Mouse (Mus musculus) hindbrain, embryonic 12.5 days (tissue): Measurements from ENCODE around the gene Olfr33. TPM values are rescaled to one million over a fixed set of nuclear protein-coding genes. Genes with fewer than 3 reads are reported as not detected.

ENCODE experiments used
- ATAC-seq: fragments of 200-750 bp; cut with Nextera tagmentation; 2 replicates; pipeline ENCODE4 v1.8.0; 2017; ENCODE audit warnings: moderate TSS enrichment; ENCODE audit not compliant: low FRiP score
- H3K27ac ChIP-seq: fragments of 300-500 bp; sonication (generic); 2 replicates; pipeline ENCODE4 v1.5.1; 2016; ENCODE audit warnings: mild to moderate bottlenecking
- H3K27me3 ChIP-seq: fragments of 300-500 bp; sonication (generic); 2 replicates; pipeline ENCODE4 v1.6.1; 2016; ENCODE audit warnings: mild to moderate bottlenecking
- H3K36me3 ChIP-seq: fragments of 300-500 bp; sonication (generic); 2 replicates; pipeline ENCODE4 v1.6.1; 2016; ENCODE audit warnings: mild to moderate bottlenecking
- H3K4me1 ChIP-seq: fragments of 300-500 bp; sonication (generic); 2 replicates; pipeline ENCODE4 v1.6.1; 2016
- H3K4me2 ChIP-seq: fragments of 300-500 bp; sonication (generic); replicated peaks from 2 replicates; pipeline ENCODE4 v1.6.1; 2016; ENCODE audit warnings: mild to moderate bottlenecking
- H3K4me3 ChIP-seq: fragments of 300-500 bp; sonication (generic); 2 replicates; pipeline ENCODE4 v1.5.1; 2016; ENCODE audit warnings: mild to moderate bottlenecking
- H3K9ac ChIP-seq: fragments of 300-500 bp; sonication (generic); 2 replicates; pipeline ENCODE4 v1.6.1; 2016; ENCODE audit warnings: mild to moderate bottlenecking, moderate library complexity
- H3K9me3 ChIP-seq: fragments of 300-500 bp; sonication (generic); replicated peaks from 2 replicates; pipeline ENCODE4 v1.6.1; 2016; ENCODE audit warnings: mild to moderate bottlenecking
- WGBS: fragments of 180-500 bp; shearing (Covaris S2); methylation state at CpG from one replicate; pipeline ENCODE4 v1.1.7; 2016; 5-methylcytosine and 5-hydroxymethylcytosine counted together
- polyA plus RNA-seq: library from polyadenylated mRNA; unstranded; fragments of >200 nt; fragmentation: Nextera tagmentation; extraction: Ambion mirVana; gene quantifications from 2 replicates; pipeline ENCODE4 v1.2.1, GENCODE M21; 2016

Gene Olfr33
- not detected in 2 replicates for polyA plus RNA-seq

DNA sequence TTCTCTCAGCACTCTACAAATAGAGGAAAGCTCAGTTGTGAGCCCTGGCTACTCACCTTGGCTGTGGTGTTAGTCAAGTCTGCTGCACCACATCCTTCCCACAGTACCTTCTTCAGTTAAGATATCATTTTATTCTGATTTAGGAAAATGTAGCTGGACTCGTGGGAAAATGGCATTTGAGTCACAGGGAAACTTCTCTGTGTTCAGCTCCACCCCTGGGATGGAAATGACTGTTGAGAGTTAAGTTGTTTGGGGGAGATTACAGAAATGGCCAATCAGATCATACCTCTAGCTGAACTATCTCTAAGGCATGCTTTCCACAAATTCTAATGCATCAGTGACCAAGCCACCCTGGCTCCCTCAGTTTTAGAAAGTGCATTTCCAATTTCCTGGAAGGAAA, at the start of gene Olfr33:
TSS of gene Olfr33 (minus strand) at position 101 of the 400 bp plus-strand sequence.
- H3K4me3 ChIP-seq, result no peak within 1 kb of the TSS
- H3K27ac ChIP-seq, result no peak within 1 kb of the TSS
- ATAC-seq, result no peak
- H3K9ac ChIP-seq, result no peak within 1 kb of the TSS
- H3K27me3 ChIP-seq, result no peaks in the 10 kb centered on the region
- no peaks in the 10 kb centered on the region for H3K9me3 ChIP-seq
- 44% methylated on average over 1 of the region's 1 CpGs for WGBS
- no peak within 1 kb of the TSS for H3K4me2 ChIP-seq
- no peaks in the 10 kb centered on the region for H3K4me1 ChIP-seq
- H3K36me3 ChIP-seq, result no peaks in the 10 kb centered on the region

DNA sequence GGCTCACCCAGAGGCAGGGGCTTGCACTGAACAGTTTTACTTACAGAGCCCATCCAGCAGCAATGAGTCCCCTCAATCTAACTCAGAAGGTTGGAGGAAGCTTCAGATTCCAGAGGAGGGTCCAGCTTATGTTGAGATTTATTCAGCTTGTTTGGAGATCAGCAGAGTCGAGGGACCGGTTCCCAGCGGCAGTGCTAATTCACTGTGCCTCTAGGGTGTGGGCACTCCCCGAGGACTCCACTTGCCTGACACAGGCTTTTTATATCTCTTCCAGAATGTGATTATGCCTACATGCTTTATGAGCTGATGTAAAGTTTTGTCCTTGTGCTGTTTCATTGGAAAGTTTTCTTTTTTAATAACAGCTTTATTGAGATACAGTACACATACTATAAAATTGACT, 40.4 kb upstream of the Olfr33 start, which contains the start of the genes Olfr560 and Olfr78:
TSS of gene Olfr560 (minus strand) at position 101 of the 400 bp plus-strand sequence.
TSS of gene Olfr78 (minus strand) at position 206 of the 400 bp plus-strand sequence.
- Histone ChIP-seq H3K4me3 (no peak within 1 kb of the TSS), H3K9me3 (no peaks in the 10 kb centered on the region), H3K9ac (no peak within 1 kb of the TSS), H3K36me3 (no peaks in the 10 kb centered on the region), H3K4me1 (no peaks in the 10 kb centered on the region), H3K4me2 (no peak within 1 kb of the TSS), H3K27me3 (no peaks in the 10 kb centered on the region), H3K27ac (no peak within 1 kb of the TSS)
- WGBS, result 74% methylated on average over 4 of the region's 4 CpGs
- no peak for ATAC-seq

DNA sequence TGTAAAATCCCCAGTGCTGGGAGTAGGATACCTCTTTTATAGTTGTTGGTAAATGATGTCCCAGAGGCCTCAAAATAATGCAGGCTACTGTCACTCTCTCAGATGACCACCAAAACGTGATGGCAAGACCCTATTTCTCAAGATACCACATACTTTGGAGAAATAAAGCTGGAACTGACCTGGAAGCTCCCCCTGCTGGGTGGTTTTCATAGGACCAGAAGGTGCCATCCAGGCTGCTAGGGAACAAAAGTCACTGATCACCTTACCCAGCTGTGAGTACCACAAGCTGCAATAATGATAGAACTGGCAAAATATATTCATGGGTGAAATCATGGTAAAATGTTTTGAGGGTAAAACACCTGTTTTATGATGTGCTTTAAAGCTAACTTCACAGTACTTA, 33.2 kb upstream of the Olfr33 start:
- Histone ChIP-seq H3K4me3 (no peak overlapping the region), H3K4me1 (no peaks in the 10 kb centered on the region), H3K27me3 (no peaks in the 10 kb centered on the region), H3K9ac (no peak overlapping the region), H3K36me3 (no peaks in the 10 kb centered on the region), H3K27ac (no peak overlapping the region), H3K4me2 (no peak overlapping the region), H3K9me3 (no peaks in the 10 kb centered on the region)
- 15% methylated on average over 1 of the region's 1 CpGs for WGBS
- ATAC-seq, result no peak

DNA sequence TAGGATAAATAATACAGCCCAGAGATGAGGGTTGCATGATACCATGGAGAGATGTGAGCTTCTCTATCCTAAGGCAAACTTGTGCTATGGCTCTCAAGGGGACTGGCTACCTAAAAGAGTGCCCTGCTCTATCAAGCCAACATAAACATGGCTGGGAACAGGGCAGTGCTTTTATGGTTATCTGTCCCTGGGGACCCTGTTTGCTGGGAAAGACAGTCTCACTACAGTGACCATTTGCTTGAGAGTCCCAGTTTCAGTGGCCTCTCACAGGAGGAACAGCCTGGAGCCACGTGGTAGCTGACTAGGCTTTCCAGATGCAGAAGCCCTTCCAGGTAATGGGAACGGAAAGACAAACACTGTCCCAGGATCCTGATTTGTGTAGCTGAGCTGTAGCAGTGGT, 18.8 kb upstream of the Olfr33 start:
- ATAC-seq, result no peak
- H3K27me3 ChIP-seq, result no peaks in the 10 kb centered on the region
- H3K9me3 ChIP-seq, result no peaks in the 10 kb centered on the region
- H3K4me2 ChIP-seq, result no peak overlapping the region
- no peaks in the 10 kb centered on the region for H3K4me1 ChIP-seq
- H3K27ac ChIP-seq, result no peak overlapping the region
- H3K4me3 ChIP-seq, result no peak overlapping the region
- no peaks in the 10 kb centered on the region for H3K36me3 ChIP-seq
- 79% methylated on average over 2 of the region's 2 CpGs for WGBS
- H3K9ac ChIP-seq, result no peak overlapping the region

DNA sequence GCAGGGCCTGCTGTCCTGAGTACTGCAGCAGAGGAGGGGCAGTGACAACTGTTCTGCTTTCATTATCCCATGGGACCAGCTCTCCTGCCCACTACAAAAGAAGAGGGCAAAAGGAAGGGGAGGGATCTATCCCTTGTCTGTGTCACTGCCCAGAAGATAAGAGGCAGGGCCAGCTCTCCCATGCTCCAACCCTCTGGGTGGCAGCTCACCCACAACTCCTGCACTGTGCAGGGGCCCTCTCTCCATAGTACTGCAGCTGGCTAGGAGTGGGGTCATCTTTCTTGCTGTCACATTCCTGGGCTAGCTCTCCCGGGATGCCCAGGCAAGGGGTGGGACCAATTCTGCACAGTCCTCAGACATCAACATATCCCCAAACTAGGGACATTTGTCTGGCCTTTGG, 14.9 kb upstream of the Olfr33 start:
- H3K27ac ChIP-seq, result no peak overlapping the region
- no peak overlapping the region for H3K9ac ChIP-seq
- no peak; the same call in 1 of the 2 replicates for ATAC-seq
- H3K9me3 ChIP-seq, result no peaks in the 10 kb centered on the region
- H3K27me3 ChIP-seq, result no peaks in the 10 kb centered on the region
- no peak overlapping the region for H3K4me2 ChIP-seq
- H3K4me3 ChIP-seq, result no peak overlapping the region
- 73% methylated on average over 1 of the region's 1 CpGs for WGBS
- no peaks in the 10 kb centered on the region for H3K36me3 ChIP-seq
- no peaks in the 10 kb centered on the region for H3K4me1 ChIP-seq

DNA sequence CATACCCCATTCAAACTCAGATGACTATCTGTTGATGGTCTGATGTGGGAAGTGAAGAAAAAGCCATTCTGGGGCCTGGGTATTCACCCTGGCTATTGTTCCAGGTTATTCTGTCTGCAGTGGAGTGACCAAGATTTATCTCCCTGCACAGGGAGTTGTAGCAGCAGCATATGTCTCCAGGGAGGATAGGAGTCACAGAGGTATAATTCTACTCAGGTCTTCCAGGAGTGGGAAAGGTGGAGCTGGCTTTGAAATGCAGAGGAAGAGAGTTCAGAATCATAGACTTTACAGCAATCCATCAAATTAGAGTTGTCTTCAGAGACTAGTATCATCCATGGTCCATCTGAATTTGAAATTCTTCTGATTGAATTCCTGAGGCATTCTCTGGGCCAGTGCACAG, 8.5 kb upstream of the Olfr33 start, which contains the start of gene Olfr559:
TSS of gene Olfr559 (minus strand) at position 101 of the 400 bp plus-strand sequence.
- H3K36me3 ChIP-seq, result no peaks in the 10 kb centered on the region
- no peaks in the 10 kb centered on the region for H3K27me3 ChIP-seq
- H3K4me1 ChIP-seq, result no peaks in the 10 kb centered on the region
- ATAC-seq, result no peak
- no peaks in the 10 kb centered on the region for H3K9me3 ChIP-seq
- H3K4me3 ChIP-seq, result no peak within 1 kb of the TSS
- H3K4me2 ChIP-seq, result no peak within 1 kb of the TSS
- no peak within 1 kb of the TSS for H3K9ac ChIP-seq
- H3K27ac ChIP-seq, result no peak within 1 kb of the TSS

DNA sequence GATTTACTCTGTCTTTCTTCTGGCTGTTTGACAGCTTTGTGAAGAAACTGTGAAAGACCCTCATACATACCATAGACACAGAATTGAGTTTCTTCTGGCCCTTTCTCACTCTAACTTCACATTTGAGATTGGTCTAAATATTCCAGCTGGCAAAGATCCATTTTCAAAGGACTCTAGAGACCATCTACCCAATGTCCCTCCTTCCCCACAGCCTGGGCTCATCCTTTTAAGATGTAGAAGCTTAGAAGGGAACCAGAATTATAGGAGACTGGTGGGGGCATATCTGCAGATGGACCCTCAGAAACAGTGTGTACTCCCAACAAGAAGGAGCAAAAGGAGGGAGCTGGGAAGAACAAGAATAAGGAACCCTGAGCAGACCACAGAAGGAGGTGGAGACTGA, 17.0 kb downstream of the Olfr33 start, which contains the start of gene Olfr558:
TSS of gene Olfr558 (plus strand) at position 301 of the 400 bp plus-strand sequence.
- Histone ChIP-seq H3K27ac (no peak within 1 kb of the TSS), H3K4me2 (no peak within 1 kb of the TSS), H3K9ac (no peak within 1 kb of the TSS), H3K36me3 (no peaks in the 10 kb centered on the region), H3K4me1 (no peaks in the 10 kb centered on the region), H3K4me3 (no peak within 1 kb of the TSS), H3K27me3 (no peaks in the 10 kb centered on the region), H3K9me3 (no peaks in the 10 kb centered on the region)
- ATAC-seq, result no peak

DNA sequence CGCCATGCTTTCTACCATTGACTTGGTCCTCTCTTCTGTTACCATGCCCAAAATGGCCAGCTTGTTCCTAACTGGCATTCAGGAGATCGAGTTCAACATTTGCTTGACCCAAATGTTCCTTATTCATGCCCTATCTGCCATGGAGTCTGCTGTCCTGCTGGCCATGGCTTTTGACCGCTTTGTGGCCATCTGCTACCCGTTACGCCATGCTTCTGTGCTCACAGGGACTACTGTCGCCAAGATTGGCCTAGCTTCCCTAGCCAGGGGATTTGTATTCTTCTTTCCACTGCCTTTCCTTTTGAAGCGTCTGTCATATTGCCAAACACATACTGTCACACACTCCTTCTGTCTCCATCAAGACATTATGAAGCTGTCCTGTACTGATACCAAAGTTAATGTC, 20.4 kb downstream of the Olfr33 start:
- H3K36me3 ChIP-seq, result no peaks in the 10 kb centered on the region
- no peak overlapping the region for H3K9ac ChIP-seq
- no peaks in the 10 kb centered on the region for H3K27me3 ChIP-seq
- no peak overlapping the region for H3K4me3 ChIP-seq
- no peak for ATAC-seq
- no peaks in the 10 kb centered on the region for H3K4me1 ChIP-seq
- no peaks in the 10 kb centered on the region for H3K9me3 ChIP-seq
- no peak overlapping the region for H3K27ac ChIP-seq
- 88% methylated on average over 7 of the region's 7 CpGs for WGBS
- no peak overlapping the region for H3K4me2 ChIP-seq

DNA sequence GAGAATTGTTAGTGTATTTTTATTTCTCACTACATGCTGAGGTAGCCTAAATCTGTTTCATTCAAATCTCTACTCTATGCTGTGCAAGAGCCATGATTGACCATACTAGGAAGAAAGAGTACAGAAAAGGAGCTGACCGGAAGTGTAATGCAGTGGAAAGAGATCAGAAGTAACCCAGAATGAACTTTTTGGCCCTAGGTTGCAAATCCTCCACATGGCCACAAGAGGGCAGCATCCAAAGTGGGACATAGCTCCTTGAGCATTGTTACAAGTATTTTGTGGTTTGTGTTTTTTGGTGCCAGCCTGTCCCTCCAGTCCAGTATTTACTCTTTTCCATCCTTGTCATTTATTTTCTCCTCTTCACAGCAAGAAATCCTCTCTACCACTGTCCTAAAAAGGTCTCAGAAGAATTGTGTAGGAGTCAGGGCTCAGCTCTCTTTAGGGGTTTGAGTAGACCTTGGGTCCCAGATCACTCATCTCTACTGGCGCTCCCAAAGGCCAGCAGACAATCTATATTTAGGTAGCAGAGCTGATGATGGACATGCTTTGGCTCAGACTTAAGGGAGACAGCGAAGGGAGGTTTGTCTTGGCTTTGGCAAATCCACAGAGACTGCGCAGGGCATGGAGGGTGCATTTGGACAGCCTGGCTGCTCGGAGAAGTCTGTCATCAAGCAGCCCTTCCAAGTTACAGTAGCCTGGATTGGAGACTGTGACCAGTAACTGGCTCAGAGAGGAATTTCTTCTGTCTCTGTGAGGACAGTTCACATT, 23.3 kb downstream of the Olfr33 start, which contains the start of gene Olfr557:
TSS of gene Olfr557 (plus strand) at position 553 of the 768 bp plus-strand sequence.
- no peaks in the 10 kb centered on the region for H3K36me3 ChIP-seq
- H3K27me3 ChIP-seq, result no peaks in the 10 kb centered on the region
- no peaks in the 10 kb centered on the region for H3K4me1 ChIP-seq
- WGBS, result 79% methylated on average over 5 of the region's 5 CpGs
- no peak within 1 kb of the TSS for H3K4me3 ChIP-seq
- no peak within 1 kb of the TSS for H3K4me2 ChIP-seq
- no peaks in the 10 kb centered on the region for H3K9me3 ChIP-seq
- no peak for ATAC-seq
- H3K9ac ChIP-seq, result no peak within 1 kb of the TSS
- no peak within 1 kb of the TSS for H3K27ac ChIP-seq

DNA sequence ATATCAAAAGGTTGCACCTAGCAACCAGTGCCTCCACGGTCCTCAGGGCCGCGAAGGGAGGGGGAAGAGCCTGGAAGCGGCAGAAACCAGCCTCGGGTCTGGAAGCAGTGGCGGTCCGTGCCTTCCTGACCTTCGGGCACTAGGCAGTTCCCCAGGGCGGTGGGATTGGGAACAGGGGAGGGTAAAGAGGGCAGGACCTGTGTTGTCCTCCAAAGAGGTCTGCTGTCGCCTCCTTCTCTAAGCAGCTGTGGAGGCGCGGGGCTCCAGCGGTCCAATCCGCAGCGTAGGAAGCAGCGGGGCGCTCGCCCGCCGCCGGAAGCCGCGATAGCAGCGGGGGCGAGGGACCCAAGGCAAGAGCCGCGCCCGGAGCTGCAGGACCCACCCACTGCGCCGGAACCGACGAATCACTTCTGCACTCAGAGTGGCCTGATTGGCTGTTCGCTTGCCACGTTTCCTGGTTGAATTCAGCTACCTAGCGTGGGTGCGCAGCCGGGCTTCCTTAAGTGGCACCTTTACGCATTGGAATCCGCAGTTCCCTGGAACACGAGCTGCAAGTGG, 31.8 kb downstream of the Olfr33 start, which contains the start of gene Trim68:
TSS of gene Trim68 (minus strand) at position 384 of the 558 bp plus-strand sequence.
- Histone ChIP-seq H3K4me3 (peak within 1 kb of the TSS; percentile 53), H3K27ac (peak within 1 kb of the TSS; percentile 13; the same call in 1 of the 2 replicates), H3K9me3 (no peaks in the 10 kb centered on the region), H3K9ac (peak within 1 kb of the TSS; percentile 63), H3K4me2 (peak within 1 kb of the TSS; percentile 64), H3K27me3 (no peaks in the 10 kb centered on the region), H3K36me3 (no peaks in the 10 kb centered on the region), H3K4me1 (no peaks in the 10 kb centered on the region)
- ATAC-seq, result peak; percentile 100
- under 1% methylated on average over 40 of the region's 40 CpGs for WGBS

DNA sequence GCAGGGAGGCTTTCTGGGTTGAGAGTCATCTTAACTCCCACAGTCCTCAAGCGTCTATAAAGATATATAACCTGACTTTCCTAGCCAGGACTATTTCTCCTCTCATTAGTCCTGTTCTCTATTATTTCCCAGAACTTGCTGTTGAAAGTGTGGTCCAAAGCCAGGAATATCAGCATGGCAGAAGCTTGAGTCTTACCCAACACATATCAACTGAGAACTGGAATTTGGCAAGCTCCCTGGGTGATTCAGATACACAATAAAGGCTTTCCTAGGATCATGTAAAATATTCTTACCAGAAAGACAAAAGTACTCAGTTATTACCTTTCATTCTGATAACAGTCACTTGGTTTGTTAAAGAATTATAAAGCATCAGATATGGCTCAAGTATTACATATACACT, 37.0 kb downstream of the Olfr33 start:
- Histone ChIP-seq H3K36me3 (no peaks in the 10 kb centered on the region), H3K4me3 (no peak overlapping the region), H3K4me1 (no peaks in the 10 kb centered on the region), H3K27me3 (no peaks in the 10 kb centered on the region), H3K4me2 (no peak overlapping the region), H3K27ac (no peak overlapping the region), H3K9me3 (no peaks in the 10 kb centered on the region), H3K9ac (no peak overlapping the region)
- no peak for ATAC-seq
- WGBS, result 78% methylated on average over 1 of the region's 1 CpGs

DNA sequence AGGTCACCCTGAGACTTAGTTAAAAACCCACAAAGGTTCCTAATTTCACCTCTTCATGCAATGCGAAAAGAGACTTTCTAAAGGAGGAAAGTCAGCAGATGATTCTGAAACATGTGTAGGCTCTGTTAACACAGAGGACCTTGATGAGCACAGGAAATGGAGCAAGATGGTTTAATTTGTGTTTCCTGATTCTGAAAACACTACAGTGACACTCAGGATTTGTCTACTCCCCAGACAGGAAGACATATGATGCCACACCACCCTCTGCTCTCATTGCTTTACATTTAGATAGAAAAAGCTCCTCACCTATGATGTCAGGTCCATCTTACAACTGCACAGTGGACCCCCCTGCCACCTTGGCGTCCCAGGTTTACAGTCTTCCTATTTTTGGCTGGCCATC, 42.6 kb downstream of the Olfr33 start:
- Histone ChIP-seq H3K9ac (no peak overlapping the region), H3K36me3 (no peaks in the 10 kb centered on the region), H3K4me2 (no peak overlapping the region), H3K27me3 (no peaks in the 10 kb centered on the region), H3K4me1 (no peaks in the 10 kb centered on the region), H3K9me3 (no peaks in the 10 kb centered on the region), H3K27ac (no peak overlapping the region), H3K4me3 (no peak overlapping the region)
- WGBS, result 82% methylated on average over 2 of the region's 2 CpGs
- ATAC-seq, result no peak
